Comparison of ENCODE assay signal across 8 mouse cellular contexts in genomic region chr7:135666314-135666713, GRCm38 (mm10).
"Had no signal": no experiment of that assay in that cellular context is flagged by ENCODE, and none has a peak within 500 bp of the region (broad histone marks: within the 10 kb centered on the region; RNA-seq: fewer than 3 reads in every experiment).

No protein-coding gene starts in this region.

- DNase-seq: kidney, adult 18-20 months; kidney, postnatal 10 days; kidney, postnatal 4 days; liver; lung, postnatal 14 days; right cerebral cortex, postnatal 14 days; thymus, postnatal 36 days had no signal

- ATAC-seq: midbrain, embryonic 16.5 days had no signal
